Mouse (Mus musculus): ENCODE measurements around the gene Arid2.
"Not testable (repeated sequence)": the region's sequence is repeated elsewhere in the genome, so short reads cannot be mapped to it uniquely, and the experiment has no call there.

Gene Arid2

GRCm38 (mm10) chr15:96396641-96397344 is 109.5 kb downstream of the Arid2 start:
- in situ Hi-C loops (cut with MboI; ENCODE audit: unreplicated experiment in 2 of 2), result loop anchor here (25.0 kb wide), 1 partner anchor 634 kb away; no protein-coding TSS in a partner anchor

GRCm38 (mm10) chr15:96398333-96398732 is 111.0 kb downstream of the Arid2 start:
- in situ Hi-C loops (cut with MboI; ENCODE audit: unreplicated experiment in 2 of 2), result loop anchor here (25.0 kb wide), 1 partner anchor 636 kb away; no protein-coding TSS in a partner anchor

- in situ Hi-C loops (cut with MboI; ENCODE audit: unreplicated experiment in 2 of 2), result no loop called here
These were observed 118.2 kb downstream of the Arid2 start for GRCm38 (mm10) chr15:96405548-96405947.

- in situ Hi-C loops (cut with MboI; ENCODE audit: unreplicated experiment in 2 of 2), result no loop called here
These were observed 118.9 kb downstream of the Arid2 start for GRCm38 (mm10) chr15:96406253-96406652.

- in situ Hi-C loops (cut with MboI; ENCODE audit: unreplicated experiment in 2 of 2), result no loop called here
These were observed 119.8 kb downstream of the Arid2 start for GRCm38 (mm10) chr15:96407151-96407550.

- in situ Hi-C loops (cut with MboI; ENCODE audit: unreplicated experiment in 2 of 2), result no loop called here
These were observed 121.4 kb downstream of the Arid2 start for GRCm38 (mm10) chr15:96408717-96409121.

- in situ Hi-C loops (cut with MboI; ENCODE audit: unreplicated experiment in 2 of 2), result no loop called here
These were observed 130.8 kb downstream of the Arid2 start for GRCm38 (mm10) chr15:96418161-96418560.

- in situ Hi-C loops (cut with MboI; ENCODE audit: unreplicated experiment in 2 of 2), result no loop called here
These were observed 132.6 kb downstream of the Arid2 start for GRCm38 (mm10) chr15:96419920-96420319.

- in situ Hi-C loops (cut with MboI; ENCODE audit: unreplicated experiment in 2 of 2), result no loop called here
These were observed 146.9 kb downstream of the Arid2 start for GRCm38 (mm10) chr15:96434202-96434601.

- in situ Hi-C loops (cut with MboI; ENCODE audit: unreplicated experiment in 2 of 2), result not testable (repeated sequence)
These were observed 154.2 kb downstream of the Arid2 start for GRCm38 (mm10) chr15:96441480-96441879.

GRCm38 (mm10) chr15:96446785-96447184 is 159.5 kb downstream of the Arid2 start:
- in situ Hi-C loops (cut with MboI; ENCODE audit: unreplicated experiment in 2 of 2), result no loop called here

GRCm38 (mm10) chr15:96448656-96449299 is 161.5 kb downstream of the Arid2 start:
- in situ Hi-C loops (cut with MboI; ENCODE audit: unreplicated experiment in 2 of 2), result no loop called here

- in situ Hi-C loops (cut with MboI; ENCODE audit: unreplicated experiment in 2 of 2), result loop anchor here in 1 of 2 experiments (25.0 kb wide), 1 partner anchor 1009 kb away; no protein-coding TSS in a partner anchor
These were observed 166.0 kb downstream of the Arid2 start for GRCm38 (mm10) chr15:96453346-96453745.

All from v-Abl transformed pro-B cells (cell line).